Mouse (Mus musculus): ENCODE measurements around the gene Ankrd31. TPM values are rescaled to one million over a fixed set of nuclear protein-coding genes. Genes with fewer than 3 reads are reported as not detected.
"Not testable (repeated sequence)": the region's sequence is repeated elsewhere in the genome, so short reads cannot be mapped to it uniquely, and the experiment has no call there.

The Ankrd31 gene
- polyA plus RNA-seq, 1 experiment from 2014 or later, result not detected

- no peak for ATAC-seq (ENCODE audit: low FRiP score, low TSS enrichment)
- no peak overlapping the region for H3K4me2 ChIP-seq (replicated peaks; ENCODE audit: low read depth, low read length)
- no peaks in the 10 kb centered on the region for H3K9me3 ChIP-seq (ENCODE audit: control insufficient read depth, low read length)
- WGBS, result 49% methylated on average over 1 of the region's 1 CpGs
- no peak overlapping the region for H3K9ac ChIP-seq (ENCODE audit: low read depth, low read length)
- H3K4me1 ChIP-seq (ENCODE audit: control insufficient read depth, insufficient read depth, low read length), result no peaks in the 10 kb centered on the region
- no peak overlapping the region for H3K4me3 ChIP-seq (ENCODE audit: low read length)
- H3K27ac ChIP-seq (ENCODE audit: low read depth, low read length), result no peak overlapping the region
- H3K27me3 ChIP-seq (ENCODE audit: control insufficient read depth, insufficient read depth, low read length), result no peaks in the 10 kb centered on the region
- H3K36me3 ChIP-seq (ENCODE audit: control insufficient read depth, insufficient read depth, low read length), result no peaks in the 10 kb centered on the region
Observed at GRCm38 (mm10) chr13:96884534-96884933, 136.5 kb downstream of the Ankrd31 start.

GRCm38 (mm10) chr13:96889985-96890384 lies 141.9 kb downstream of the Ankrd31 start:
- no peak overlapping the region for H3K27ac ChIP-seq (ENCODE audit: low read depth, low read length)
- no peaks in the 10 kb centered on the region for H3K36me3 ChIP-seq (ENCODE audit: control insufficient read depth, insufficient read depth, low read length)
- no peak overlapping the region for H3K4me2 ChIP-seq (replicated peaks; ENCODE audit: low read depth, low read length)
- no peak for ATAC-seq (ENCODE audit: low FRiP score, low TSS enrichment)
- no peaks in the 10 kb centered on the region for H3K9me3 ChIP-seq (ENCODE audit: control insufficient read depth, low read length)
- H3K9ac ChIP-seq (ENCODE audit: low read depth, low read length), result no peak overlapping the region
- no peaks in the 10 kb centered on the region for H3K4me1 ChIP-seq (ENCODE audit: control insufficient read depth, insufficient read depth, low read length)
- WGBS, result 32% methylated on average over 2 of the region's 2 CpGs
- no peaks in the 10 kb centered on the region for H3K27me3 ChIP-seq (ENCODE audit: control insufficient read depth, insufficient read depth, low read length)
- no peak overlapping the region for H3K4me3 ChIP-seq (ENCODE audit: low read length)

GRCm38 (mm10) chr13:96895144-96895543 lies 147.1 kb downstream of the Ankrd31 start:
- no peak overlapping the region for H3K4me3 ChIP-seq (ENCODE audit: low read length)
- no peak overlapping the region for H3K4me2 ChIP-seq (replicated peaks; ENCODE audit: low read depth, low read length)
- no peak overlapping the region for H3K27ac ChIP-seq (ENCODE audit: low read depth, low read length)
- WGBS, result 76% methylated on average over 2 of the region's 2 CpGs
- H3K4me1 ChIP-seq (ENCODE audit: control insufficient read depth, insufficient read depth, low read length), result no peaks in the 10 kb centered on the region
- no peak for ATAC-seq (ENCODE audit: low FRiP score, low TSS enrichment)
- no peak overlapping the region for H3K9ac ChIP-seq (ENCODE audit: low read depth, low read length)
- H3K36me3 ChIP-seq (ENCODE audit: control insufficient read depth, insufficient read depth, low read length), result no peaks in the 10 kb centered on the region
- H3K9me3 ChIP-seq (ENCODE audit: control insufficient read depth, low read length), result no peaks in the 10 kb centered on the region
- H3K27me3 ChIP-seq (ENCODE audit: control insufficient read depth, insufficient read depth, low read length), result no peaks in the 10 kb centered on the region

- ATAC-seq (ENCODE audit: low FRiP score, low TSS enrichment), result no peak
- no peaks in the 10 kb centered on the region for H3K4me1 ChIP-seq (ENCODE audit: control insufficient read depth, insufficient read depth, low read length)
- H3K36me3 ChIP-seq (ENCODE audit: control insufficient read depth, insufficient read depth, low read length), result no peaks in the 10 kb centered on the region
- no peak overlapping the region for H3K27ac ChIP-seq (ENCODE audit: low read depth, low read length)
- H3K9ac ChIP-seq (ENCODE audit: low read depth, low read length), result no peak overlapping the region
- no peak overlapping the region for H3K4me2 ChIP-seq (replicated peaks; ENCODE audit: low read depth, low read length)
- WGBS, result 70% methylated on average over 3 of the region's 3 CpGs
- no peak overlapping the region for H3K4me3 ChIP-seq (ENCODE audit: low read length)
- no peaks in the 10 kb centered on the region for H3K9me3 ChIP-seq (ENCODE audit: control insufficient read depth, low read length)
- no peaks in the 10 kb centered on the region for H3K27me3 ChIP-seq (ENCODE audit: control insufficient read depth, insufficient read depth, low read length)
Observed at GRCm38 (mm10) chr13:96906717-96907116, 158.6 kb downstream of the Ankrd31 start.

- H3K27me3 ChIP-seq (ENCODE audit: control insufficient read depth, insufficient read depth, low read length), result no peaks in the 10 kb centered on the region
- ATAC-seq (ENCODE audit: low FRiP score, low TSS enrichment), result no peak
- H3K4me3 ChIP-seq (ENCODE audit: low read length), result no peak overlapping the region
- WGBS, result 82% methylated on average over 3 of the region's 3 CpGs
- H3K27ac ChIP-seq (ENCODE audit: low read depth, low read length), result no peak overlapping the region
- no peaks in the 10 kb centered on the region for H3K36me3 ChIP-seq (ENCODE audit: control insufficient read depth, insufficient read depth, low read length)
- H3K4me1 ChIP-seq (ENCODE audit: control insufficient read depth, insufficient read depth, low read length), result no peaks in the 10 kb centered on the region
- no peak overlapping the region for H3K9ac ChIP-seq (ENCODE audit: low read depth, low read length)
- H3K4me2 ChIP-seq (replicated peaks; ENCODE audit: low read depth, low read length), result no peak overlapping the region
- no peaks in the 10 kb centered on the region for H3K9me3 ChIP-seq (ENCODE audit: control insufficient read depth, low read length)
Observed at GRCm38 (mm10) chr13:96911202-96911601, 163.1 kb downstream of the Ankrd31 start.

GRCm38 (mm10) chr13:96923134-96923533 lies 175.1 kb downstream of the Ankrd31 start:
- not testable (repeated sequence) for ATAC-seq (ENCODE audit: low FRiP score, low TSS enrichment); H3K9me3 ChIP-seq (ENCODE audit: control insufficient read depth, low read length); H3K27ac ChIP-seq (ENCODE audit: low read depth, low read length); H3K36me3 ChIP-seq (ENCODE audit: control insufficient read depth, insufficient read depth, low read length); H3K9ac ChIP-seq (ENCODE audit: low read depth, low read length); H3K4me3 ChIP-seq (ENCODE audit: low read length); H3K4me2 ChIP-seq (replicated peaks; ENCODE audit: low read depth, low read length); H3K27me3 ChIP-seq (ENCODE audit: control insufficient read depth, insufficient read depth, low read length); H3K4me1 ChIP-seq (ENCODE audit: control insufficient read depth, insufficient read depth, low read length)
- WGBS, result 97% methylated on average over 4 of the region's 4 CpGs

GRCm38 (mm10) chr13:96923999-96924961 lies 176.2 kb downstream of the Ankrd31 start, which contains the start of gene Gcnt4:
TSS of gene Gcnt4 (plus strand) at chr13:96924689.
- Histone ChIP-seq H3K9me3 (ENCODE audit: control insufficient read depth, low read length) (no peaks in the 10 kb centered on the region), H3K27me3 (ENCODE audit: control insufficient read depth, insufficient read depth, low read length) (peaks cover 5% of the 10 kb centered on the region; the same call in 1 of the 2 replicates), H3K4me2 (replicated peaks; ENCODE audit: low read depth, low read length) (peak within 1 kb of the TSS; percentile 100), H3K4me3 (ENCODE audit: low read length) (peak within 1 kb of the TSS; percentile 82), H3K9ac (ENCODE audit: low read depth, low read length) (peak within 1 kb of the TSS; percentile 77), H3K4me1 (ENCODE audit: control insufficient read depth, insufficient read depth, low read length) (peaks cover 9% of the 10 kb centered on the region), H3K27ac (ENCODE audit: low read depth, low read length) (no peak within 1 kb of the TSS), H3K36me3 (ENCODE audit: control insufficient read depth, insufficient read depth, low read length) (no peaks in the 10 kb centered on the region)
- 9% methylated on average over 55 of the region's 56 CpGs for WGBS
- peak; percentile 79 for ATAC-seq (ENCODE audit: low FRiP score, low TSS enrichment)

GRCm38 (mm10) chr13:96924985-96925745 lies 177.1 kb downstream of the Ankrd31 start:
- H3K4me1 ChIP-seq (ENCODE audit: control insufficient read depth, insufficient read depth, low read length), result peaks cover 9% of the 10 kb centered on the region
- H3K36me3 ChIP-seq (ENCODE audit: control insufficient read depth, insufficient read depth, low read length), result no peaks in the 10 kb centered on the region
- peaks cover 5% of the 10 kb centered on the region; the same call in 1 of the 2 replicates for H3K27me3 ChIP-seq (ENCODE audit: control insufficient read depth, insufficient read depth, low read length)
- no peaks in the 10 kb centered on the region for H3K9me3 ChIP-seq (ENCODE audit: control insufficient read depth, low read length)
- H3K4me3 ChIP-seq (ENCODE audit: low read length), result peak overlapping the region; percentile 82
- peak overlapping the region; percentile 77 for H3K9ac ChIP-seq (ENCODE audit: low read depth, low read length)
- 1% methylated on average over 47 of the region's 53 CpGs for whole genome bisulfite sequencing
- no peak overlapping the region for H3K27ac ChIP-seq (ENCODE audit: low read depth, low read length)
- H3K4me2 ChIP-seq (replicated peaks; ENCODE audit: low read depth, low read length), result peak overlapping the region; percentile 100
- peak; percentile 62; the same call in 1 of the 2 replicates for ATAC-seq (ENCODE audit: low FRiP score, low TSS enrichment)
